Mouse (Mus musculus) midbrain, embryonic 15.5 days (tissue): ENCODE data around the gene 2610318N02Rik. TPM values are rescaled to one million over a fixed set of nuclear protein-coding genes. Genes with fewer than 3 reads are reported as not detected.

Experiments
- ATAC-seq: fragments of 200-750 bp; cut with Nextera tagmentation; replicated peaks from 2 replicates; pipeline ENCODE4 v1.8.0; 2017; ENCODE audit warnings: moderate TSS enrichment
- H3K27ac ChIP-seq: fragments of 300-500 bp; sonication (generic); 2 replicates; pipeline ENCODE4 v1.5.1; 2015; ENCODE audit warnings: mild to moderate bottlenecking, inconsistent platforms
- H3K27me3 ChIP-seq: fragments of 300-500 bp; sonication (generic); replicated peaks from 2 replicates; pipeline ENCODE4 v1.6.1; 2015; ENCODE audit warnings: inconsistent platforms
- H3K36me3 ChIP-seq: fragments of 300-500 bp; sonication (generic); replicated peaks from 2 replicates; pipeline ENCODE4 v1.6.1; 2015; ENCODE audit warnings: inconsistent platforms
- H3K4me1 ChIP-seq: fragments of 300-500 bp; sonication (generic); 2 replicates; pipeline ENCODE4 v1.6.1; 2015; ENCODE audit warnings: inconsistent platforms
- H3K4me2 ChIP-seq: fragments of 300-500 bp; sonication (generic); 2 replicates; pipeline ENCODE4 v1.6.1; 2015; ENCODE audit warnings: inconsistent platforms, mild to moderate bottlenecking, moderate library complexity
- H3K4me3 ChIP-seq: fragments of 300-500 bp; sonication (generic); 2 replicates; pipeline ENCODE4 v1.5.1; 2015; ENCODE audit warnings: mild to moderate bottlenecking, inconsistent platforms
- H3K9ac ChIP-seq: fragments of 300-500 bp; sonication (generic); 2 replicates; pipeline ENCODE4 v1.6.1; 2015; ENCODE audit warnings: mild to moderate bottlenecking, inconsistent platforms
- H3K9me3 ChIP-seq: fragments of 300-500 bp; sonication (generic); 2 replicates; pipeline ENCODE4 v1.6.1; 2016; ENCODE audit warnings: inconsistent platforms
- whole genome bisulfite sequencing: fragments of 180-500 bp; shearing (Covaris S2); methylation state at CpG from one replicate; pipeline ENCODE4 v1.1.7; 2015; ENCODE audit warnings: mixed read lengths; 5-methylcytosine and 5-hydroxymethylcytosine counted together
- polyA plus RNA-seq: library from polyadenylated mRNA; unstranded; fragments of >200 nt; fragmentation: Nextera tagmentation; extraction: Ambion mirVana; gene quantifications from 2 replicates; pipeline ENCODE4 v1.2.1, GENCODE M21; 2015

2610318N02Rik gene
- polyA plus RNA-seq, 1 experiment from 2014 or later = 15.6 TPM

- Histone ChIP-seq H3K4me2 (peak overlapping the region; percentile 88), H3K9me3 (no peaks in the 10 kb centered on the region), H3K4me1 (peaks cover 18% of the 10 kb centered on the region), H3K27ac (no peak overlapping the region), H3K4me3 (peak overlapping the region; percentile 77), H3K36me3 (no peaks in the 10 kb centered on the region), H3K9ac (peak overlapping the region; percentile 41; the same call in 1 of the 2 replicates), H3K27me3 (0 out of 2 replicates have a peak, but pooled peaks cover 3% of the 10 kb centered on the region)
- WGBS = 27% methylated on average over 7 of the region's 7 CpGs
- peak; percentile 34; the same call in 1 of the 2 replicates for ATAC-seq
Measured at GRCm38 (mm10) chr16:17132906-17133200, 7.9 kb upstream of the 2610318N02Rik start.

DNA sequence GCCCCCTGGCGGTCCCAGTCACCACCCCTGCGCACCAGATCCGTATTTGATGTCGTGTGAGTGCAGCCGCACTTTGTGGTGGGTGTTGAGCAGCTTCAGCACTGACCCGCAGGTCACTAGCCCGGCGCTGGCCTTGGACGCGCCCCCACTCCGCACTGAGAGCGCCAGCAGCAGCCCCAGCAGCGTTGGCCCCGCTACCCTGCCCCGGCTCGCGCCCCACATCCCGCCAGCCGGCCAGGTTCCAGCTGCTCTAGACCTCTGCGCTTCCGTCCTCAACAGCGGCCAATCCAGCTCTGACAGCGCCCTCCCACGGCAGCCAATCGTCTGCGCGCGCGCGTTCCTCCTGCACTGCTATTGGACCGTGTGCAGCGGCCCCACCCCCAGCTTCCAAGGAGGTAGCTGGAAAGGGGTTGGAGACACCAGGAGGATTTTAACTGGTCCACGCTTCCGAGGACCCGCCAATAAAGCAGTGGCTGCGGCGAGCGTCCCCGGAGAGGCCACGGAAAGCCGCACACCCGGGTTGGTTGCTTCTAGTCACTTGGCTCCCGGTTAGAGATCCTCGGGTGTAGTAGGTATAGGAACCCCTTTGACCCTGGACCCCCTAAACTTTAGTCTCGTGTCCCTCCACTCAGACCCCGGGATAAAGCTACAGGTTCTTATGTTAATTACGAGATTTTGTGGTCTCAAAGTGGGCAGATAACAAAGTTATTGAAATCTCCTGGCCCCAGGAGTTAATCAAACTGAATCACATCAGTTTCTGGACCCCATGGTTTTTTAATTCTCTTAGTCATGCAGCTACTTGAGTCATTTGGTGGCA lies 7.3 kb upstream of the 2610318N02Rik start, which contains the start of gene Sdf2l1:
Gene Sdf2l1 (minus strand): TSS at position 295 of the 817 bp plus-strand sequence.
- no peaks in the 10 kb centered on the region for H3K36me3 ChIP-seq
- H3K27ac ChIP-seq = peak within 1 kb of the TSS; percentile 71
- peak within 1 kb of the TSS; percentile 77 for H3K4me3 ChIP-seq
- 0 out of 2 replicates have a peak, but pooled peaks cover 3% of the 10 kb centered on the region for H3K27me3 ChIP-seq
- peaks cover 18% of the 10 kb centered on the region for H3K4me1 ChIP-seq
- no peaks in the 10 kb centered on the region for H3K9me3 ChIP-seq
- peak; percentile 99 for ATAC-seq
- H3K9ac ChIP-seq = peak within 1 kb of the TSS; percentile 64
- H3K4me2 ChIP-seq = peak within 1 kb of the TSS; percentile 88
- WGBS = under 1% methylated on average over 47 of the region's 47 CpGs

- H3K27ac ChIP-seq = peak overlapping the region; percentile 71; the same call in 1 of the 2 replicates
- H3K4me3 ChIP-seq = peak overlapping the region; percentile 77
- peak overlapping the region; percentile 88 for H3K4me2 ChIP-seq
- WGBS = 5% methylated on average over 43 of the region's 43 CpGs
- peak overlapping the region; percentile 64 for H3K9ac ChIP-seq
- H3K36me3 ChIP-seq = no peaks in the 10 kb centered on the region
- 0 out of 2 replicates have a peak, but pooled peaks cover 3% of the 10 kb centered on the region for H3K27me3 ChIP-seq
- H3K4me1 ChIP-seq = peaks cover 18% of the 10 kb centered on the region
- no peaks in the 10 kb centered on the region for H3K9me3 ChIP-seq
- no peak; the same call in none of the 2 replicates for ATAC-seq
Measured at GRCm38 (mm10) chr16:17131191-17132088, 6.5 kb upstream of the 2610318N02Rik start.

- WGBS = 100% methylated on average over 1 of the region's 1 CpGs
- no peaks in the 10 kb centered on the region for H3K36me3 ChIP-seq
- H3K27me3 ChIP-seq = 0 out of 2 replicates have a peak, but pooled peaks cover 3% of the 10 kb centered on the region
- H3K4me3 ChIP-seq = no peak overlapping the region
- no peak overlapping the region for H3K27ac ChIP-seq
- peaks cover 32% of the 10 kb centered on the region for H3K4me1 ChIP-seq
- no peak for ATAC-seq
- H3K9me3 ChIP-seq = no peaks in the 10 kb centered on the region
- H3K9ac ChIP-seq = no peak overlapping the region
- no peak overlapping the region for H3K4me2 ChIP-seq
Measured at GRCm38 (mm10) chr16:17127292-17127691, 2.3 kb upstream of the 2610318N02Rik start.

- H3K4me2 ChIP-seq = peak overlapping the region; percentile 71
- 2% methylated on average over 22 of the region's 22 CpGs for WGBS
- H3K36me3 ChIP-seq = no peaks in the 10 kb centered on the region
- peak overlapping the region; percentile 43 for H3K4me3 ChIP-seq
- H3K4me1 ChIP-seq = peaks cover 20% of the 10 kb centered on the region
- no peak overlapping the region for H3K27ac ChIP-seq
- peak; percentile 25; the same call in 1 of the 2 replicates for ATAC-seq
- H3K9me3 ChIP-seq = no peaks in the 10 kb centered on the region
- H3K9ac ChIP-seq = peak overlapping the region; percentile 18
- H3K27me3 ChIP-seq = no peaks in the 10 kb centered on the region
Measured at GRCm38 (mm10) chr16:17124119-17124870, 672 bp downstream of the 2610318N02Rik start.

- H3K4me3 ChIP-seq = peak overlapping the region; percentile 19
- 41% methylated on average over 14 of the region's 14 CpGs for WGBS
- no peaks in the 10 kb centered on the region for H3K9me3 ChIP-seq
- no peak overlapping the region for H3K9ac ChIP-seq
- H3K4me2 ChIP-seq = peak overlapping the region; percentile 20
- H3K27me3 ChIP-seq = no peaks in the 10 kb centered on the region
- H3K4me1 ChIP-seq = peaks cover 20% of the 10 kb centered on the region
- ATAC-seq = no peak
- no peak overlapping the region for H3K27ac ChIP-seq
- no peaks in the 10 kb centered on the region for H3K36me3 ChIP-seq
Measured at GRCm38 (mm10) chr16:17121569-17121968, 3.4 kb downstream of the 2610318N02Rik start.

- H3K27me3 ChIP-seq = no peaks in the 10 kb centered on the region
- H3K4me2 ChIP-seq = no peak overlapping the region
- H3K4me1 ChIP-seq = no peaks in the 10 kb centered on the region
- ATAC-seq = no peak
- H3K27ac ChIP-seq = no peak overlapping the region
- no peak overlapping the region for H3K4me3 ChIP-seq
- no peaks in the 10 kb centered on the region for H3K9me3 ChIP-seq
- WGBS = 85% methylated on average over 5 of the region's 5 CpGs
- H3K9ac ChIP-seq = no peak overlapping the region
- H3K36me3 ChIP-seq = no peaks in the 10 kb centered on the region
Measured at GRCm38 (mm10) chr16:17117309-17117799, 7.6 kb downstream of the 2610318N02Rik start.

- 10% methylated on average over 38 of the region's 38 CpGs for WGBS
- Histone ChIP-seq H3K9me3 (no peaks in the 10 kb centered on the region), H3K4me3 (peak within 1 kb of the TSS; percentile 95), H3K9ac (peak within 1 kb of the TSS; percentile 79), H3K27ac (peak within 1 kb of the TSS; percentile 79), H3K27me3 (no peaks in the 10 kb centered on the region), H3K4me1 (peaks cover 12% of the 10 kb centered on the region), H3K4me2 (peak within 1 kb of the TSS; percentile 74), H3K36me3 (0 out of 2 replicates have a peak, but pooled peaks cover 9% of the 10 kb centered on the region)
- ATAC-seq = peak; percentile 83
Measured at GRCm38 (mm10) chr16:17110771-17111743, 13.9 kb downstream of the 2610318N02Rik start, which contains the start of gene Ppil2. Gene Ppil2, minus strand, starts transcription at chr16:17111257.

- Histone ChIP-seq H3K9me3 (no peaks in the 10 kb centered on the region), H3K4me1 (peaks cover 6% of the 10 kb centered on the region), H3K4me2 (no peak overlapping the region), H3K27me3 (no peaks in the 10 kb centered on the region), H3K27ac (no peak overlapping the region), H3K36me3 (peaks cover 17% of the 10 kb centered on the region; the same call in 1 of the 2 replicates), H3K4me3 (no peak overlapping the region), H3K9ac (no peak overlapping the region)
- WGBS = 88% methylated on average over 4 of the region's 4 CpGs
- no peak for ATAC-seq
Measured at GRCm38 (mm10) chr16:17104600-17104999, 20.4 kb downstream of the 2610318N02Rik start.

GRCm38 (mm10) chr16:17102630-17103220 lies 22.2 kb downstream of the 2610318N02Rik start:
- no peak overlapping the region for H3K4me3 ChIP-seq
- no peaks in the 10 kb centered on the region for H3K27me3 ChIP-seq
- H3K4me1 ChIP-seq = peaks cover 3% of the 10 kb centered on the region; the same call in 1 of the 2 replicates
- 65% methylated on average over 7 of the region's 7 CpGs for WGBS
- H3K4me2 ChIP-seq = no peak overlapping the region
- ATAC-seq = no peak
- H3K9me3 ChIP-seq = no peaks in the 10 kb centered on the region
- H3K36me3 ChIP-seq = peaks cover 26% of the 10 kb centered on the region
- H3K9ac ChIP-seq = no peak overlapping the region
- no peak overlapping the region for H3K27ac ChIP-seq
